In genomic region chr16:52726120-52726844, GRCm38 (mm10) we compare ENCODE assay signal across 24 mouse cellular contexts.
"Had no signal": no experiment of that assay in that cellular context is flagged by ENCODE, and none has a peak within 500 bp of the region (broad histone marks: within the 10 kb centered on the region; RNA-seq: fewer than 3 reads in every experiment).

No protein-coding gene starts in this region.

- DNase-seq: kidney, adult 18-20 months; kidney, postnatal 25 days; layer of hippocampus, adult 9-11 months; liver, postnatal 0 days; lung, embryonic 14.5 days; right cerebral cortex, adult 18-20 months; right cerebral cortex, postnatal 14 days; right cerebral cortex, postnatal 4 days; spleen, adult 18-20 months; thymus, postnatal 25 days had no signal

- H3K9me3 ChIP-seq: limb, embryonic 15.5 days; midbrain, embryonic 10.5 days; midbrain, embryonic 15.5 days; neural tube, embryonic 12.5 days; neural tube, embryonic 15.5 days; stomach, embryonic 15.5 days had no signal

- H3K9ac ChIP-seq: limb, embryonic 15.5 days; liver, embryonic 14.5 days; liver, postnatal 0 days; lung, embryonic 14.5 days; midbrain, embryonic 15.5 days; neural tube, embryonic 12.5 days; neural tube, embryonic 15.5 days; stomach, embryonic 15.5 days had no signal

- H3K4me2 ChIP-seq: limb, embryonic 15.5 days; liver, embryonic 11.5 days; lung, embryonic 14.5 days; midbrain, embryonic 15.5 days; neural tube, embryonic 12.5 days; neural tube, embryonic 15.5 days; stomach, embryonic 15.5 days had no signal

- H3K4me1 ChIP-seq: limb, embryonic 15.5 days; midbrain, embryonic 10.5 days; midbrain, embryonic 15.5 days; neural tube, embryonic 12.5 days; neural tube, embryonic 15.5 days; stomach, embryonic 15.5 days had no signal

- H3K27me3 ChIP-seq: limb, embryonic 15.5 days; midbrain, embryonic 15.5 days; neural tube, embryonic 12.5 days; neural tube, embryonic 15.5 days; stomach, embryonic 15.5 days had no signal

- H3K27ac ChIP-seq: kidney, postnatal 0 days; layer of hippocampus, adult 2 months; left cerebral cortex, adult 2 months; limb, embryonic 15.5 days; liver, embryonic 14.5 days; macrophage; midbrain, embryonic 10.5 days; midbrain, embryonic 15.5 days; neural tube, embryonic 12.5 days; neural tube, embryonic 15.5 days; stomach, embryonic 15.5 days had no signal

- H3K36me3 ChIP-seq: limb, embryonic 15.5 days; midbrain, embryonic 10.5 days; midbrain, embryonic 15.5 days; neural tube, embryonic 12.5 days; neural tube, embryonic 15.5 days; stomach, embryonic 15.5 days had no signal

- ATAC-seq: intestine, embryonic 16.5 days; liver, postnatal 0 days; lung, postnatal 0 days; midbrain, embryonic 15.5 days had no signal

- H3K4me3 ChIP-seq: layer of hippocampus, adult 2 months; left cerebral cortex, adult 2 months; limb, embryonic 15.5 days; midbrain, embryonic 10.5 days; midbrain, embryonic 15.5 days; neural tube, embryonic 12.5 days; neural tube, embryonic 15.5 days; stomach, embryonic 15.5 days had no signal
